Mouse (Mus musculus): ENCODE measurements around the gene Comtd1. TPM values are rescaled to one million over a fixed set of nuclear protein-coding genes. Genes with fewer than 3 reads are reported as not detected.

The Comtd1 gene
- polyA plus RNA-seq, 1 experiment from 2014 or later, result 15.5 TPM

- H3K9ac ChIP-seq (replicated peaks; ENCODE audit: low read length), result peak overlapping the region; percentile 69
- H3K27me3 ChIP-seq (ENCODE audit: control insufficient read depth, insufficient read depth, low read length), result no peaks in the 10 kb centered on the region
- ATAC-seq (replicated peaks; ENCODE audit: insufficient number of reproducible peaks, low FRiP score, low TSS enrichment, low read depth) (no peak), DNase-seq (ENCODE audit: low spot score) (no peak)
- H3K4me2 ChIP-seq (ENCODE audit: low read depth, low read length), result peak overlapping the region; percentile 99
- H3K27ac ChIP-seq (replicated peaks; ENCODE audit: low read depth, low read length), result no peak overlapping the region
- WGBS, result 17% methylated on average over 10 of the region's 10 CpGs
- peaks cover 11% of the 10 kb centered on the region for H3K36me3 ChIP-seq (replicated peaks; ENCODE audit: control insufficient read depth, insufficient read depth, low read depth, low read length)
- H3K4me1 ChIP-seq (ENCODE audit: control insufficient read depth, insufficient read depth, low read length), result peaks cover 2% of the 10 kb centered on the region
- peak overlapping the region; percentile 61 for H3K4me3 ChIP-seq (ENCODE audit: low read depth, low read length)
- no peaks in the 10 kb centered on the region for H3K9me3 ChIP-seq (replicated peaks; ENCODE audit: control insufficient read depth, low read length)
These were observed 1.9 kb downstream of the Comtd1 start for GRCm38 (mm10) chr14:21846827-21847380.

- WGBS, result 88% methylated on average over 6 of the region's 6 CpGs
- no peak for DNase-seq (ENCODE audit: low spot score)
- ATAC-seq (replicated peaks; ENCODE audit: insufficient number of reproducible peaks, low FRiP score, low TSS enrichment, low read depth), result no peak
- no peaks in the 10 kb centered on the region for H3K27me3 ChIP-seq (ENCODE audit: control insufficient read depth, insufficient read depth, low read length)
- H3K4me1 ChIP-seq (ENCODE audit: control insufficient read depth, insufficient read depth, low read length), result peaks cover 2% of the 10 kb centered on the region; the same call in 1 of the 2 replicates
- no peak overlapping the region for H3K27ac ChIP-seq (replicated peaks; ENCODE audit: low read depth, low read length)
- peaks cover 13% of the 10 kb centered on the region for H3K36me3 ChIP-seq (replicated peaks; ENCODE audit: control insufficient read depth, insufficient read depth, low read depth, low read length)
- no peaks in the 10 kb centered on the region for H3K9me3 ChIP-seq (replicated peaks; ENCODE audit: control insufficient read depth, low read length)
- no peak overlapping the region for H3K4me2 ChIP-seq (ENCODE audit: low read depth, low read length)
- H3K4me3 ChIP-seq (ENCODE audit: low read depth, low read length), result no peak overlapping the region
- no peak overlapping the region for H3K9ac ChIP-seq (replicated peaks; ENCODE audit: low read length)
These were observed 5.5 kb downstream of the Comtd1 start for GRCm38 (mm10) chr14:21843263-21843662.

DNA sequence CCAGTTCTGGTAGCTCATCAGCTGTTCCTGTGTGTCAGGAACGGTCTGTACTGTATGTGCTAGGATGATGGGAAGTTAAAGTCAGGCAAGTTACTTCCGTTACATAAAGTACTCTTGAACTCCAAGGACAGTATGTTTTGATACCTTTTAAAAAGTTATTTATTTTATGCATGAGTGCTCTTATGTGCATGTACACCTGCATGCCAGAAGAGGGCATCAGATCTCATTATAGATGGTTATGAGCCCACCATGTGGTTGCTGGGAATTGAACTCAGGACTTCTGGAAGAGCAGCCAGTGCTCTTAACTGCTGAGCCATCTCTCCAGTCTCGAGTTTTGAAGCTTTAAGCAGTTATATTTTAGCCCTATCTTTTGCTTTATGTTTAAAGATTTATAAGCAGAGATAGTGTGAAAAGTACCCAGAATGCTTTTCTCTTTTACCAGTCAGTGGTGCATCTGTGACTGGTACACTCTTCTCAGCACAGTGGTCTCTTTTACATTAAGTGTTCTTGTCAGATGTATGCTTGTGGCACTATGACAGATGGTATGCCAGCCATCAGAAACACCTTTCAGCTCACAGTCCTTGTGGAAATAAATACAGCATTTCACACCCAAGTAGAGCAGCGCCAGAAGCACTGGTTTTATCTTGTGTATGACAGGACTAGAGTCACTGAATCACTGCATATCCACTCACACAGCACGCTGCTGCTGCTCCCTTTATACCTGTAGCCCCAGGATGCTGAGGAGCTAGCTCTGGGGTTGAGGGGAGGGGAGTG is 6.8 kb downstream of the Comtd1 start:
- DNase-seq (ENCODE audit: low spot score) (no peak), ATAC-seq (replicated peaks; ENCODE audit: insufficient number of reproducible peaks, low FRiP score, low TSS enrichment, low read depth) (no peak)
- Histone ChIP-seq H3K9me3 (replicated peaks; ENCODE audit: control insufficient read depth, low read length) (no peaks in the 10 kb centered on the region), H3K4me1 (ENCODE audit: control insufficient read depth, insufficient read depth, low read length) (peaks cover 2% of the 10 kb centered on the region; the same call in 1 of the 2 replicates), H3K36me3 (replicated peaks; ENCODE audit: control insufficient read depth, insufficient read depth, low read depth, low read length) (peaks cover 13% of the 10 kb centered on the region), H3K27ac (replicated peaks; ENCODE audit: low read depth, low read length) (no peak overlapping the region), H3K9ac (replicated peaks; ENCODE audit: low read length) (no peak overlapping the region), H3K4me3 (ENCODE audit: low read depth, low read length) (no peak overlapping the region), H3K4me2 (ENCODE audit: low read depth, low read length) (no peak overlapping the region), H3K27me3 (ENCODE audit: control insufficient read depth, insufficient read depth, low read length) (no peaks in the 10 kb centered on the region)
- 91% methylated on average over 5 of the region's 5 CpGs for WGBS

DNA sequence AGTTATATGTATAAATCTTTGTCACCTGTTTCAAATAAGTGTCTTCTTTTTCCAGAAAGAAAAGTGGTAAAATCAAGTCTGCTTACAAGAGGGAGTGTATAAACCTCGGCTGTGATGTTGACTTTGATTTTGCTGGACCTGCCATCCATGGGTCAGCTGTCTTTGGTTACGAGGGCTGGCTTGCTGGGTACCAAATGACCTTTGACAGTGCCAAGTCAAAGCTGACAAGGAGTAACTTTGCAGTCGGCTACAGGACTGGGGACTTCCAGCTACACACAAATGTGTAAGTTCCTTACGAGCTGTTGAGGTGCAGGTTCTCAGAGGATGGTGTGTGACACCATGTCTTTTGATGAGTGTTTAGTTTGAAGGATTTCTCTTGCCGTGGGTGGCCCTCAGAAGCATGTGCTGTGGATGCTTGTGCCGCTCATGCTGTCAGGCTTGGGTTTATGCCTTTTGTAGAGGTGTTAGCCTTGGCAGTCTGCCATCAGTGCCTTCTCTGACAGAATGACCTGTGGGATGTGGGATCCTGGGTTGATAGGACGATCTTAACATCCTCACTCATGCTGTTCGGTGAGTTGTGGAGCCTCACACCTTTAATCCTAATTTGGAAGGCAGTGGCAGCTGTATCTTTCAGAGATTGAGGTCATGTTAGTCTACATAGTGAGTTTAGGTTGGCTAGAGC is 10.3 kb downstream of the Comtd1 start:
- ATAC-seq (replicated peaks; ENCODE audit: insufficient number of reproducible peaks, low FRiP score, low TSS enrichment, low read depth) (no peak), DNase-seq (ENCODE audit: low spot score) (no peak)
- Histone ChIP-seq H3K9ac (replicated peaks; ENCODE audit: low read length) (no peak overlapping the region), H3K4me1 (ENCODE audit: control insufficient read depth, insufficient read depth, low read length) (no peaks in the 10 kb centered on the region), H3K27ac (replicated peaks; ENCODE audit: low read depth, low read length) (no peak overlapping the region), H3K4me3 (ENCODE audit: low read depth, low read length) (no peak overlapping the region), H3K9me3 (replicated peaks; ENCODE audit: control insufficient read depth, low read length) (no peaks in the 10 kb centered on the region), H3K27me3 (ENCODE audit: control insufficient read depth, insufficient read depth, low read length) (no peaks in the 10 kb centered on the region), H3K36me3 (replicated peaks; ENCODE audit: control insufficient read depth, insufficient read depth, low read depth, low read length) (peaks cover 8% of the 10 kb centered on the region), H3K4me2 (ENCODE audit: low read depth, low read length) (no peak overlapping the region)
- WGBS, result 90% methylated on average over 8 of the region's 8 CpGs

GRCm38 (mm10) chr14:21831830-21832403 is 16.9 kb downstream of the Comtd1 start:
- Histone ChIP-seq H3K4me1 (ENCODE audit: control insufficient read depth, insufficient read depth, low read length) (no peaks in the 10 kb centered on the region), H3K9me3 (replicated peaks; ENCODE audit: control insufficient read depth, low read length) (no peaks in the 10 kb centered on the region), H3K4me3 (ENCODE audit: low read depth, low read length) (peak overlapping the region; percentile 83), H3K4me2 (ENCODE audit: low read depth, low read length) (peak overlapping the region; percentile 67), H3K27ac (replicated peaks; ENCODE audit: low read depth, low read length) (peak overlapping the region; percentile 88), H3K9ac (replicated peaks; ENCODE audit: low read length) (peak overlapping the region; percentile 94), H3K36me3 (replicated peaks; ENCODE audit: control insufficient read depth, insufficient read depth, low read depth, low read length) (no peaks in the 10 kb centered on the region; the same call in 1 of the 2 replicates), H3K27me3 (ENCODE audit: control insufficient read depth, insufficient read depth, low read length) (no peaks in the 10 kb centered on the region)
- 0% methylated on average over 28 of the region's 28 CpGs for WGBS
- peak; percentile 2; the same call in 1 of the 2 replicates for ATAC-seq (replicated peaks; ENCODE audit: insufficient number of reproducible peaks, low FRiP score, low TSS enrichment, low read depth)
- DNase-seq (ENCODE audit: low spot score), result no peak

- peak overlapping the region; percentile 32 for H3K4me2 ChIP-seq (ENCODE audit: low read depth, low read length)
- under 1% methylated on average over 60 of the region's 73 CpGs for WGBS
- peak; percentile 96 for ATAC-seq (replicated peaks; ENCODE audit: insufficient number of reproducible peaks, low FRiP score, low TSS enrichment, low read depth)
- H3K4me1 ChIP-seq (ENCODE audit: control insufficient read depth, insufficient read depth, low read length), result no peaks in the 10 kb centered on the region
- H3K27ac ChIP-seq (replicated peaks; ENCODE audit: low read depth, low read length), result peak overlapping the region; percentile 88
- no peaks in the 10 kb centered on the region for H3K9me3 ChIP-seq (replicated peaks; ENCODE audit: control insufficient read depth, low read length)
- no peaks in the 10 kb centered on the region for H3K36me3 ChIP-seq (replicated peaks; ENCODE audit: control insufficient read depth, insufficient read depth, low read depth, low read length)
- peak overlapping the region; percentile 94 for H3K9ac ChIP-seq (replicated peaks; ENCODE audit: low read length)
- DNase-seq (ENCODE audit: low spot score), result peak; percentile 96
- H3K27me3 ChIP-seq (ENCODE audit: control insufficient read depth, insufficient read depth, low read length), result no peaks in the 10 kb centered on the region
- peak overlapping the region; percentile 83 for H3K4me3 ChIP-seq (ENCODE audit: low read depth, low read length)
These were observed 17.7 kb downstream of the Comtd1 start for GRCm38 (mm10) chr14:21830876-21831767.

- no peaks in the 10 kb centered on the region for H3K4me1 ChIP-seq (ENCODE audit: control insufficient read depth, insufficient read depth, low read length)
- no peaks in the 10 kb centered on the region for H3K9me3 ChIP-seq (replicated peaks; ENCODE audit: control insufficient read depth, low read length)
- WGBS, result 87% methylated on average over 9 of the region's 9 CpGs
- ATAC-seq (replicated peaks; ENCODE audit: insufficient number of reproducible peaks, low FRiP score, low TSS enrichment, low read depth) (no peak), DNase-seq (ENCODE audit: low spot score) (no peak)
- H3K4me2 ChIP-seq (ENCODE audit: low read depth, low read length), result no peak overlapping the region
- no peak overlapping the region for H3K9ac ChIP-seq (replicated peaks; ENCODE audit: low read length)
- no peaks in the 10 kb centered on the region for H3K27me3 ChIP-seq (ENCODE audit: control insufficient read depth, insufficient read depth, low read length)
- no peak overlapping the region for H3K27ac ChIP-seq (replicated peaks; ENCODE audit: low read depth, low read length)
- H3K36me3 ChIP-seq (replicated peaks; ENCODE audit: control insufficient read depth, insufficient read depth, low read depth, low read length), result no peaks in the 10 kb centered on the region
- no peak overlapping the region for H3K4me3 ChIP-seq (ENCODE audit: low read depth, low read length)
These were observed 22.8 kb downstream of the Comtd1 start for GRCm38 (mm10) chr14:21825786-21826491.
